Mouse (Mus musculus) embryonic fibroblast, embryonic 13.5 days (primary cell): ENCODE measurements around the gene Rasl11a. TPM values are rescaled to one million over a fixed set of nuclear protein-coding genes. Genes with fewer than 3 reads are reported as not detected.

Experiments used
- H3K27ac ChIP-seq: 2 replicates; pipeline ENCODE4 v1.5.1; 2012; ENCODE audit warnings: low read length, control low read depth, inconsistent platforms; ENCODE audit not compliant: insufficient read depth
- H3K4me1 ChIP-seq: 2 replicates; pipeline ENCODE4 v1.6.1; 2011; ENCODE audit warnings: low read length; ENCODE audit not compliant: control insufficient read depth, insufficient read depth
- H3K4me3 ChIP-seq: 2 replicates; pipeline ENCODE4 v1.5.1; 2011; ENCODE audit warnings: mild to moderate bottlenecking, control low read depth, low read length; ENCODE audit not compliant: insufficient read depth
- CTCF ChIP-seq: IDR thresholded peaks from 2 replicates; pipeline ENCODE4 v1.5.1; 2011; ENCODE audit warnings: mild to moderate bottlenecking, control low read depth, low read length, moderate library complexity, borderline replicate concordance; ENCODE audit not compliant: insufficient read depth
- POLR2A ChIP-seq: IDR thresholded peaks from 2 replicates; pipeline ENCODE4 v1.6.1; 2011; ENCODE audit warnings: low read depth, mild to moderate bottlenecking, control low read depth, low read length, moderate library complexity
- polyA plus RNA-seq: library from polyadenylated mRNA; stranded (reverse); fragments of >200 nt; gene quantifications from 2 replicates; pipeline ENCODE4 v1.2.4, GENCODE M21; 2011; ENCODE audit warnings: low read depth; ENCODE audit not compliant: missing spikeins, insufficient read length

Gene Rasl11a
- polyA plus RNA-seq = 9.6 and 9.7 TPM in 2 replicates

DNA sequence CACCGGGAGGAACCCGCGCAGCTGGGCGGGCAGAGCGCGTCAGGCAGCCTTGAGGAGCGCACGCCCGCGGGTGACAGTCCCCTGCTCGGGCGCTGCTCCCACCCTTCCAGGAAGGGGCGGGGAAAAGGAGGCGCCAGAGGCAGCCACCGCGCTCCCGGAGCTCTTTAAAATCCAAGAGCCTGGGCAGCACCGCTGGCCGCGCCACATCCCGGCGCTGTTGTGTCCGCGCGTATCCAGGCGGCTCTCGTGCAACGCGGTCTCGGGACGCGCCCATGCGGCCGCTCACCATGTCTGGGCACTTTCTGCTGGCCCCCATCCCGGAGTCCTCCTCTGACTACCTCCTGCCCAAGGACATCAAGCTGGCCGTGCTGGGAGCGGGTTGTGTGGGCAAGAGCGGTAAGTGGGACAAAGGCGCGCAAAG lies at the start of gene Rasl11a:
Gene Rasl11a, plus strand, starts transcription at position 127 of the 421 bp plus-strand sequence.
- Histone ChIP-seq H3K4me1 (peaks cover 3% of the 10 kb centered on the region; the same call in 1 of the 2 replicates), H3K27ac (peak within 1 kb of the TSS; percentile 50)
- TF ChIP-seq CTCF (no peak), POLR2A (peak; percentile 92)

DNA sequence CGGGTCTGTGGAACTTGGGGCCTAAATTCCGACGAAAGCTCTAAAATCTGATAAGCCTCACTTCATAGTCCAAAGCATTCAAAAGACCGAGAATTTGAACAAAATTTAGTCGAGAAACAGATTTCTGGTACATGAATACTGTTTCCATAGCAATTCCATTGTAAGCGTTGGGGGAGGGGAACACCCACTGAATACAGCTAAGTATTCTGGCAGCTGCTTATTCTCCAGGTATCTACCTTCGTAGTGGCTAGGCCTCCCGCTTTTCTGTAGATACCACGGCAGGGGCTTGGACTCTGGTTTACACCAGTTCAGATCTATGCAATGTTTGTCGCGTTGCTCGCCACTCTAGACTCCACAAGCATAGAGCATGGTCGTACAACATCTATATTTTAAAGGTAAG lies 49.1 kb upstream of the Rasl11a start:
- TF ChIP-seq CTCF (no peak), POLR2A (no peak)

More for the DNA sequence above, at the start of gene Rasl11a:
- H3K4me3 ChIP-seq = peak within 1 kb of the TSS; percentile 71

DNA sequence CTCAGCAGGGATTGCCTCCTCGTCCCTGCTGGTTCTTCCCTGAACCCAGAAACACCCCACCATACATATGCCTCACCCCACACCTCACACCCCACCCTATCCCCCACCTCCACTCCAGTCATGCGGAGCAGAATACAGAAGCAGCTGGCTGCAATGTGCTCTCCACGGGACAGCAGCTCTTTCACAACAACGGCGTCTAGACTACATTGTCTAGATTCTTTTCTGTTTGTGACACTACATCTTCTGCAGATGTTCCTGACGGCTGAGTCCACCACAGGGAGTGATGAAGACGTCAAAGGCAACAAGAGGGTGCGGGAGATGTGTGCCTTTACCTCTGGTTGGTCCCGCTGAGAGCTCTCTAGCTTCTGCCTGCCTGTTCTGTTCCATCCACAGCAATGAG lies 46.8 kb upstream of the Rasl11a start:
- no peak overlapping the region for H3K27ac ChIP-seq
- no peaks in the 10 kb centered on the region; the same call in 1 of the 2 replicates for H3K4me1 ChIP-seq
- TF ChIP-seq CTCF (no peak), POLR2A (no peak)
- no peak overlapping the region for H3K4me3 ChIP-seq

More for the DNA sequence above, 49.1 kb upstream of the Rasl11a start:
- no peak overlapping the region for H3K4me3 ChIP-seq
- H3K27ac ChIP-seq = no peak overlapping the region
- H3K4me1 ChIP-seq = peaks cover 13% of the 10 kb centered on the region

DNA sequence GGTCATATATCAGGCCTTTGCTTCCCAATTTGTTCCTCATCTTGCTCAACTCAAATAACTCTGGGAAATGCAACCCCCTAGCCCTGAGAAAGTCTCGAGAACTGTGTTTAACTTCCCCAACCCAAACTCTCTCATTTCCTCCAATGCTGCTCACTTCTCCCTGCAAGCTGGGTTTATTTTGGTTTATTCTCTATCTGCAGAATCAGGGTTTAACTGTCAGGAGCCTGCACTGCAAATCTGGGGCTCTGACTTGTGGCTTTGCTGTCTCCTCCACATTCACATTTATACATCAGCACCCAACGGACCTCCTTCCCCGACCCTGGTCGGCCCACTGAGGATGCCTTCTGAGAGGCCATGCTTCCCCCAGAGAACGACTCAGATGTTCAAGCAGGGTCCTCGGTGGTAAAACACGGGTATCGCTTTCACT lies 38.9 kb upstream of the Rasl11a start:
- Histone ChIP-seq H3K4me1 (no peaks in the 10 kb centered on the region), H3K4me3 (no peak overlapping the region), H3K27ac (no peak overlapping the region)
- TF ChIP-seq POLR2A (no peak), CTCF (no peak)

DNA sequence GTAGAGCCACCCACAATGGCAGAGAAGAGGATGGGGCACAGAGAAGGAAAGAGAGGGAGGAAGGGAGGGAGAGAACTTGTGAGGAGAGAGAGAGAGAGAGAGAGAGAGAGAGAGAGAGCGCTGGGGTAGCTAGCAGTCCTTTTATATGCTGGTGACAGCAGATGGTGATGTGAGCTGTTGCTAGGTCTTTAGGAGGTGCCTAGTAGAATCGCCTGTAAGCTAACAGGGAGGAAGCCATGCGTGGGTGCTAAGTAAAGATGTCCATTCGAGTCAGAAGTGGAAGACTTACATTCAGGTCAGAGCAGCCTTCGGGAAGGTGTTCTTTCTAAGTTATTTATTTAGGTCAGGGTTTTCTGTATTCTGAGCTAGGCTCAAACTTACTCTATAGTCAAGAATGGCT lies 34.9 kb upstream of the Rasl11a start:
- no peak overlapping the region for H3K4me3 ChIP-seq
- no peak overlapping the region for H3K27ac ChIP-seq
- H3K4me1 ChIP-seq = no peaks in the 10 kb centered on the region
- no peak for TF ChIP-seq CTCF
- no peak for TF ChIP-seq POLR2A

DNA sequence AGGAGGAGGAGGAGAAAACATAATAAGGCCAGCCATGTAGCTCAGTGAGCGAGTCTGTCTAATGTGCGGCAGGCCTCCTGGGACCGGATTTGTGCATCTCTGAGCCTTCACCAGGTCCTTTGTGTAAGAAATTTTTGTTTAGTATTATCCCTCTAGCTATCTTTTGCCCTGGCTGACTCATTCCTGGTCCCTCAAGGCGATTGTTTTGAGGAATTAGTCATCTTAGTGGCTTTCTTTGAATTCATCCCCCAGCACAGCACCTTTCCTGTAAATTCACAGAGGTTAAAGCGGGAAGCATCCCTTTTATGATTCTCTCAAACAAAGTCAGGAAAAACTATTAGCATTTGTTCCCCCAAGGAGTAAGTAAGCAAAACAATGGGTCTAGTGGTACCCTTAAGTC lies 32.0 kb upstream of the Rasl11a start:
- H3K4me1 ChIP-seq = no peaks in the 10 kb centered on the region
- H3K27ac ChIP-seq = no peak overlapping the region
- no peak overlapping the region for H3K4me3 ChIP-seq
- no peak for TF ChIP-seq CTCF
- no peak for TF ChIP-seq POLR2A

DNA sequence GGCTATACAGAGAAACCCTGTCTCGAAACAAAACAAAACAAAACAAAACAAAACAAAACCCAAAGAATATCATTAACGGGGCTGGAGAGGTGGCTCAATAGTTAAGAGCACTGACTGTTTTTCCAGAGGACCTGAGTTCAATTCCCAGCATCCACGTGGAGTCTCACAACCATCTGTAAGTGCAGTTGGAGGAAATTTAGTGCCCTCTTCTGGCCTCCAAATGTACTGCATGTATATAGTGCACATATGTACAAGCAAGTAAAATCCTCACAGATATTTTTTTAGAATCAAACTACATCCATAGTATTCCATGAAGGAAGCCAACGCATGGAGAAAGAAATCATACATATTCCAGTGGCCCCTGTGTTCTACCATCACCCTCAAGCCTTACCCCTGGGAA lies 31.4 kb upstream of the Rasl11a start:
- no peak for TF ChIP-seq POLR2A
- TF ChIP-seq CTCF = no peak
- Histone ChIP-seq H3K27ac (no peak overlapping the region), H3K4me3 (no peak overlapping the region), H3K4me1 (no peaks in the 10 kb centered on the region)

DNA sequence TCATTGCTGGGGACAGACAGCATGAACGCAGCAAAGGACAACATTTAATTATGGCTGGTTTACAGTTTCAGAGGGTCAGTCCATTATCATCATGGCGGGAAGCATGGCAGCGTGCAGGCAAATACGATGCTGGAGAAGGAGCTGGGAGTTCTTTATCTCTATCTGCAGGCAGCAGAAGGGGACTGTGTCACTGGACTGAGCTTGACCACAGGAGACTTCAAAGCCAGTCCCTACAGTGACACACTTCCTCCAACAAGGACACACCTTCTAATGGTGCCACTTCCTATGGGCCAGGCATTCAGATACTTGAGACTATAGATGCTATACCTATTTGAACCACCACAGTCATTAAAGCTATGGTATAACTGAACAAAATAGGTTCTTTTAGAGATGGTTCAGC lies 29.5 kb upstream of the Rasl11a start:
- TF ChIP-seq CTCF (no peak), POLR2A (no peak)
- no peaks in the 10 kb centered on the region for H3K4me1 ChIP-seq
- H3K4me3 ChIP-seq = no peak overlapping the region
- no peak overlapping the region for H3K27ac ChIP-seq

DNA sequence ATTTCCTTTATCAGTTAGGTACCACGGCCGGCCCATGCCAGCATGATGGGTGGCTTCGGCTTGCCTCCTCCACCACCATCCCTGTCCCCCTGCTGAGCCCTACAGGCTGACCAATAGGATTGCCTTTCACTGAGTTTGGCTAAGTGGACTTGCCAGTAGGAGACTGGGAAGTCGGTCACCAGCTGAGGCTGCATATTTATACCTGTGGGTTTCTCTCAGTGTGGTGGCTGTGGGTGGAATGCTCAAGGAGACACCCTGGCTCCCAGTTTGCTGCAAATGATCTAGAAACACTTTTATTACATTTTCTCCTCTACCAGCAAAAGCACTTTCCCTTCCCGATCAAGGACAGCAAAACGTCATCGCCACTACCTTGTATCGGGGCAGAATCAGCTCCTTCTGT lies 27.3 kb upstream of the Rasl11a start:
- TF ChIP-seq POLR2A (no peak), CTCF (no peak)
- no peaks in the 10 kb centered on the region for H3K4me1 ChIP-seq
- H3K4me3 ChIP-seq = no peak overlapping the region

DNA sequence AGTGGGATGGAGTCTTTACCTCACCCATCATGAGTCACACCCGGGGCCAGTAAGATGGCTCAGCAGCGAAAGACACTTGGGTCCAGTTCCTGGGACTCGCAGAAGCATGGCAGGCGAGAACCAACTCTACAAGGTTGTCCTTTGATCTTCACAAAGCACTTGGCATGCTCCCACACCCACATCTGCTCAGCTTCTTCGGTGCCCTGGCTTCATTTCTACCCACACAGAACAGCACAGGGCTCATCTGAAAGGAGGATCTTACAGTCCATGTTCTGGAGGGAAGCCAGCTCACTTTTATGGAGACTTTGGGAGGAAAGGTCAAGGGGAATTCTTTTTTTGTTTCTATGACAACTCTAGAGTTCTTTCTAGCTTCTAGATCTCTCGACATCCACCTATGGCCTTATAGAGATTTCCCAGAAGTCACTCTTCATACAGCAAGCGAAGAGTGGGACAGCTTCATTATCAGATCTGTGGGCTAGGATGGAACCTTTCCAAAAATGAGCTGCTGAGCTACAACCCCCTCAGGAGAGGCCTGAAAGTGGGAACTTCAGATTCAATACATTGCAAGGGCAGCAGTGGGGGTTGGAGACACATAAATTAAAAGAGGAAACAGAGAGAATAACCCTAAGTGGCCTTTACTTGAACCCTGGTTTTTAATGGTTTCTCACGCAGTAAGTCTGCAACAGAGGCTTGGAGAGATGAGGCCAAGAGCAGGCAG lies 25.8 kb upstream of the Rasl11a start:
- Histone ChIP-seq H3K4me1 (no peaks in the 10 kb centered on the region), H3K4me3 (no peak overlapping the region), H3K27ac (no peak overlapping the region)
- no peak for TF ChIP-seq CTCF
- TF ChIP-seq POLR2A = no peak

More for the DNA sequence above, 27.3 kb upstream of the Rasl11a start:
- H3K27ac ChIP-seq = no peak overlapping the region

DNA sequence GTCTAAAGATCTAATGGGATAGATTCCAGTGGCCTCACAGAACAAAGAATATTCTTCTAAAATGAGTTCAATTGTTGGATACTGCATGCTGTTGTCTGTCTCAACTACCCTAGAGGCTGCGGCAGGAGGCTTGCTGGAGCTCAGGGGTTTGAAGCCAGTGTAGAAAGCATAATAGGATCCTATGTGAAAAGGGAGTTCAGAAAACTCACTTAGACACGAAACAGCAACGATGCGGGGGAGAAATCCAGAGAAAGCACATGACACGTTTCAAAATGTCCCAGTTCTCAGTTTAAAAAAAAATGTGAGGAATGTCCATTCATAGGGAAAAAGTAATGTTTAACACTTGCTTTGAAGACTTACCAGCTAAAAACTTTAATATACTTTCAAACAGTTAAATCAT lies 21.9 kb upstream of the Rasl11a start:
- Histone ChIP-seq H3K4me3 (no peak overlapping the region), H3K4me1 (no peaks in the 10 kb centered on the region), H3K27ac (no peak overlapping the region)
- no peak for TF ChIP-seq CTCF
